Mouse (Mus musculus) c-Kit-positive CD71-negative TER-119-negative erythroid progenitor cells, embryonic 14.5 days (primary cell): ENCODE measurements around the gene Iqsec1.
A peak's percentile ranks its signal among the peaks of the same experiment; 100 is the strongest.
"Not testable (repeated sequence)": the region's sequence is repeated elsewhere in the genome, so short reads cannot be mapped to it uniquely, and the experiment has no call there.

Experiments used
- DNase-seq: peaks from one replicate; pipeline ENCODE4 v3.0.0-alpha.2; 2013; ENCODE audit warnings: low read depth

The Iqsec1 gene

DNA sequence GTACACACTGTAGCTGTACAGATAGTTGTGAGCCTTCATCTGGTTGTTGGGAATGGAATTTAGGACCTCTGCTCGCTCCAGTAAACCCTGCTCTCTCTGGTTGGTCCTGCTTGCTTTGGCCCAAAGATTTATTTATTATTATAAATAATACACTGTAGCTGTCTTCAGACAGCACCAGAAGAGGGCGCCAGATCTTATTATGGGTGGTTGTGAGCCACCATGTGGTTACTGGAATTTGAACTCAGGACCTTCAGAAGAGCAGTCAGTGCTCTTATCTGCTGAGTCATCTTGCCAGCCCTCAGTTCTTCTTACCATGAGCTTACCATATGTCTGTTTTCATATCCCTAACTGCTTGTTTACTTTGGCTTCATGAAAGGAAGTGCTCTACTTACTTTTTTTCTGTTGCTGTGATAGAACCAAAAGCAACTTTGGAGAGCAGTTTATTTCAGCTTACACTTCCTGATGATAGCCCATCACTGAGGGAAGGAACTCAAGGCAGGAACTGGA, 332.1 kb downstream of the Iqsec1 start:
- not testable (repeated sequence) for DNase-seq

DNA sequence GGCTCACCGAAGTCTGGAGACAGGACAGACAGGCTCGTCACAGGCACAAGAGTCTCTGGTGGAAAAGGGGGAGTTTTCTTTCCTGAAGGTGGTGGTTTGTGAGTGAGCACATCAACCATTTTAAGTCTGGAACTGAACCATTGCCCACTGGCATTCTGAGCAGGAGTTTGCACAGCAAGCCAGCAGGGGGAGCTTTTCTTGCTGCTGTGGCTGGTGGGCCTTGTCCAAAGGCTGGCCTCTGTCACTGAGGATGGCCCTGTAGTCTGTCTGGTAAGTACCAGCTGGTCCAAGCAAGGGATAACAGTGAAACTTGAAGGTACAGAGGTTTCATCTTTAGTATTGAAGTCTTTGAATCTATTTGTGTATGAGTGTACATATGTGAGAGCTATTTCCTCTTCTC, 334.7 kb downstream of the Iqsec1 start:
- DNase-seq: no peak

DNA sequence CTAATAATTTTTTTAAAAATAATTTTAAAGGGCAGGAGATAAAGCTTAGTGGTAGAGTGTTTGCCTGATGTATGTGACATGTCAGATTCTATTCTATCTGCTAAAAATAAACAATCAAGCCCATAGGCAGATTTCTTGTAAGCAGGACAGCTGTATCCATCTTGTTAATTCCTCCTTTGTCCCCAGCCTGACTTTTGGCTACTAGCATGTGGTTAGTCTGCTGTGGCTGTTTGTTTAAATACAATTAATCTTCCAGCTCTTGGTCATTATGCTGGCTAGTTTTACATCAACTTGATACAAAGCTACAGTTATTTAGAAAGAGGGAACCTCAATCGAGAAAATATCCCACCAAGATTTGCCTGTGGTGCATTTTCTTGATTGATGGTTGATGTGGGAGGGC, 337.9 kb downstream of the Iqsec1 start:
- no peak for DNase-seq

DNA sequence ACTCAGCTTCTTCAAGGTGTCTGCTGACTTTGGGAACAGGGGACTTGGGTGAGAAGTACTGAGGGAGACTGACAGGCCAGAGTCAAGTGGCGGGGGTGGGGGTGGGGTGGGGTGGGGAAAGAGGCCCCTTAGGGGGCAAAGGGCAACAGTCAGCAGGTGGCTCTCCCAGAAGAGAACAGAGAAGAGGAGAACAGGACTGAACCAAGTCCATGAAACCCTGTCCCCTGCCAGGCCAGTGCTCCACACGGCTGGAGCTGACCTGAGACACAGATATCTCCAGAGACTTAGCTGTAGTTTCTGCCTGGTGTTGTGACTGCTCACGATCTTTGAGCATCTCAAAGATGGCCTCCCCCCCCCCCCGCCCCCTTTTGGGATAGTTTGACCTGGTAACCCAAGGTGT, 339.2 kb downstream of the Iqsec1 start:
- no peak for DNase-seq

DNA sequence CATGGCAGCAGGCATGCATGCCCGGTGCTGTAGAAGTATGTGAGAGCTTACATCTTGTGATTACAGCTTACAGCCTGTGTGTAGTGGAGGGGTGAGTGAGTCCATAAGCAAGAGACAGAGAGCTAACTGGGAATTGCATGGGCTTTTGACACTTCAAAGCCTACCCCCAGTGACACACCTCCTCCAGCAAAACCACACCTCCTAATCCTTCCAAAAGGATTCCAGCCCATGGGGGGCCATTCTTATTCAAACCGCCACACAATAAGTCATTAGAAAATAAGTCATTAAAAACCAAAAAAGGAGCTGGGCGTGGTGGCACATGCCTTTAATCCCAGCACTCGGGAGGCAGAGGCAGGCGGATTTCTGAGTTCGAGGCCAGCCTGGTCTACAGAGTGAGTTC, 340.1 kb downstream of the Iqsec1 start:
- DNase-seq: no peak

DNA sequence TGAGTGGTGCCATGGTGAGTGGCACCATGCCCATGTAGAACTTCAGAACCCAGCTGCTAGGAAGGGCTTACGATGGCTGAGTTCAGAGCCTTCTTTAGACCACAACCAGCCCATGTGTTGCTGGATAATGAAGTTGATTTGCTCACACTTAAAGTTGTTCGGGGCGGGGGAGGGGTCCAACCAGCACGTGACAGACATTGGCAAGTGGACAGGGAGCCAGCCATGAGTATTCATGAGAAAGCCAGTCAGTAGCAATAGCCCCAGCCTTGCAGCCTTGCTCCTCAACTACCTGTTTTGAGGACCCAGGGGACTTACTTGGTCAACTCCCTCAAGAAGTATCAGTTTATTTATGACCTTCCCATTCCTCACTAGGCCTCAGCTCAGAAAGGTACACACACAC, 343.5 kb downstream of the Iqsec1 start:
- DNase-seq: no peak

DNA sequence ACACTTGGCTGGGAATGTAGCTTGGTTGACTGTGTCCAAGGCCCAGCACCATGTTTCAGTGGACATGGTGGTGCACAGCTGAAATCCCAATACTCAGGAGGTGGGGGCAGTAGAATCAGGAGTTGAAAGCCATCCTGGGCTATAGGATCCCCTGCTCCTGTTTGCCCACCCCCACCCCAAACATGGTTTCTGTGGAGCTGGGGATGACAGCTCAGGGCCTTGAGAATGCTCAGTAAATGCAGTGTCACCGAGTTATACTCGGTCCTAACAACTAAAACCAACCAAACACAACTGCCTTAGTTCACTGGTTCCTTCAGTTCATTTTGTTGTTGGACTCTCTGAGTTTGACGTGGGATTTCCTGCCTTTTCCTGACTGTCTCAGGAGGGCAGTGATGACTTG, 345.4 kb downstream of the Iqsec1 start:
- no peak for DNase-seq

DNA sequence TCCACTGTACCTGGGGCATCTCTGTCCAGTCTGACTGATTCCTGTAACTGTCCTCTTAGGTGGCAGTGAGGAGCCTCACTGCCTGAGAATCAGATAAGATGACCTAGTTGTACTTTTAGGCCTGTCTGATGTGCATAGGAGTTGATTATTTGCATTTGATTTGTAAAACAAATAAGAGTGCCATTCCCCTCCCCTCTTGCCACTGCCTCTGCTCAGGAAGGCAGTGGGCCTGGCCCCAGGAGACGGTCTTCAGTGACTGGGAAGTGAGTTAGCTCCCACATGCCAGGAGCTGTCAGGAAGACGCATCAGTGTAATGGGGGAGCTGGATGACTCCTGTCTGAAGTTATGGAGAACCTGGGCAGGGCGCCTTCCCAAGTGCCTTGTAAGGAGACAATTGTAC, 352.9 kb downstream of the Iqsec1 start:
- DNase-seq: no peak

DNA sequence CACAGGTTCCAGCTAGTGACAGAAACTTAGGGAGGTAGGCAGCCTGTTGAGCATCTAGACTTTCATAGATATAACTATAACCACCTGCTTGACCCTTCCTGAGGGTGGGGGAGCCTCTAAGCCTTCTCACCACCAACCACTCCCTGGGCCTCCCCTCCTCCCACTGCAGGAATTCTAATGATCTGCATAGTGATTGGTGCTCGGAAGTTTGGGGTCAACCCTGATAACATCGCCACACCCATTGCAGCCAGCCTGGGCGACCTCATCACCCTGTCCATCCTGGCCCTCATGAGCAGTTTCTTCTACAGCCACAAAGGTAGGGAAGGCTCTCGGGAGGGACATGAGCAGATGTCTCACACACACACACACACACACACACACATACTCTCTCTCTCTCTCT, 353.4 kb downstream of the Iqsec1 start:
- no peak for DNase-seq

DNA sequence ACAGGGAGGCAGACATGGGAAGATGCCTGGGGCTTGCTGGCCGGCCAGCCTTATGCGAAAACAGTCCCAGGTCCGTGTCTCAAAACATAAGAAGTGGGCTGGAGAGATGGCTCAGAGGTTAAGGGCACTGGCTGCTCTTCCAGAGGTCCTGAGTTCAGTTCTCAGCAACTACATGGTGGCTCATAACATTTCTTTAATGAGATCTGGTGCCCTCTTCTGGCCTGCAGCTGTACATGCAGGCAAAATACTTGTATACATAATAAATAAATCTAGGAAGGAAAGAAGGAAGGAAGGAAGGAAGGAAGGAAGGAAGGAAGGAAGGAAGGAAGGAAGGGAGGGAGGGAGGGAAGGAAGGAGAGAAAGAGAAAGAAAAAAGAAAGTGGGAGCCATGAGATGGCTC, 356.0 kb downstream of the Iqsec1 start:
- DNase-seq: not testable (repeated sequence)

DNA sequence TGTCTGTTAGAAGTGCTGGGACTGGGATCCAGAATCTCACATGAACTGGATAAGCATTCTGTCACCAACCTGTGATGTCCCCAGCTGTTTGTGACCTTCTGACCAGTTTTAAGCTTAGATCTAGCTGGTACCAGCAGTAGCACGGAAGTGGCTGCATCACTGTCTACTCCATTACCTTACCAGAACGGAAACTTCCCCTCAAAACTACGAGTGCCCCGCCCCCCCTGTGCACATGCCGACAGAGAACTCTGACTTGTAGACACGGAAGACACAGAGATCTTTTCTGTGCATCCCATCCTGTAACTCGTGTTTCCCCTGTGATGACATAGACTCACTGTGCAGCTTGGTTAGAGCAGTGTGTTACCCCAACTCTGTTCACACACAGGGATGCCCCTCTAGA, 358.1 kb downstream of the Iqsec1 start:
- DNase-seq: no peak

DNA sequence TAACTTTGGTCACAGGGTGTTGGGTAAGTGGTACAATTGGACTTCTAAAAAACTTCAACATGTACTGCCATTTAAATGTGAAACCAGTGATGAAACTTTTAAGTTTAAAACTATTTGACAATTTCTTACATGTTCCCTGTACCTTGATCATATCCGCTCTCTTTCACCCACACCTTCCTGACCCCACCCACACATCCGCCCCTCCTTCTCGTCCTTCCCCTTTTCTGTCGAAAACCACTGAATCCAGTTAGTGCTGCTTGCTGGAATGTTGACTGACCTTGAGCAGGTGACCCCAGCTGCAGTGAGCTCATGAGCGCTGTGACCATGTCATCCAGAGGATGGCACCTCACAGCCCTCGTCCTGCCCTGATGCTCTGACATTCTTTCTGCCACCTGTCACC, 359.0 kb downstream of the Iqsec1 start:
- DNase-seq: no peak

DNA sequence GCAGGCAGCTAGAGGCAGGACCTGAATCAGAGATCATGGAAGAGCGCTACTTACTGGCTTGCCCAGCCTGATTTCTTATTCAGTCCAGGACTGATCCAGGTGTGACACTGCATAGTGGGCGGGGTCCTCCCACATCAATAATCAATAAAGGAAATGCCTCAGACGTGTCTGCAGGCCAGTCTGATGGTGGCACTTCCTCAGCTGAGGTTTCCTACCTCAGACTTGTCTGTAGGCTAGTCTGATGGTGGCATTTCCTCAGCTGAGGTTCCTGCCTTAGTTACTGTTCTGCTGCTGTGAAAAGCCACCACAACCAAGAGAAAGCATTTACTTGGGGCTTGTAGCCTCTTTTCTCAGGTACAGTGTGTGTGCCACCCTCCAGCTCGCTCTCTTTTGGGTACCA, 360.9 kb downstream of the Iqsec1 start:
- DNase-seq: no peak

DNA sequence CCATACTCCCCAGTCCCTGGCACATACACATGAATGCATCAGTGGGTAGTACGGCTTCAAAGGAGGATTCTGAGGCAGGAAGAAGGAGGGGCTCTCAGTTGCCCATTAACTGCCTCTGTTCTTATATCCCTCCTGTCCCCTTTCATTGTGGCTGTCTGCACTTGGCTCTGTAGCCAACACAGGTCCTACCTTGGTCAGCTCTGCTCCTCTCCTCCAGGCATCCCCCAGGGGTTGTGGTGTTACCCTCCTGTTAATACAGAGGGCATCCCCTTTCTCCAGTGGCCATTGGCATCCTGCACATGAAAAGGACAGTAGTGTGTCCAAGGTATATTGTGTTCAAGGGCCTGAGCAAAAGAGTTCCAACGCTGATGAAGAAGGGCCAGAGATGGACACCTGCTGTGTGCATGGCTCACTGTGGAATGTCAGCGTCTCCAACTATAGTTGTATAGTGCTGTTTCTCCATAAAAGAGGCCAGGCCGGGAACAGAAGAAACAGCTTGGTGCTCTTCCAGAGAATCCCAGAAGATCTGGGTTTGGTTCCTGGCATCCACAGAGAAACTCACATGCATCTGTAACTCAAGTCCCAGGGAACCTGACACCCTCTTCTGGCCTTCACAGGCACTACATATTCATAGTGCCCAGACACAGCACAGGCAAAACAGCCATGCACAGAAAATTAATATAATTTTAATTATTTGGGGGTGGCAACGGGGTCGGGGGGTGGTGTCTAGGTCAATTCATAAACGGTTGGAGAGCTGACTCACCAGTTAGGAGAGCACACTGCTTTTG, 363.1 kb downstream of the Iqsec1 start:
- no peak for DNase-seq

DNA sequence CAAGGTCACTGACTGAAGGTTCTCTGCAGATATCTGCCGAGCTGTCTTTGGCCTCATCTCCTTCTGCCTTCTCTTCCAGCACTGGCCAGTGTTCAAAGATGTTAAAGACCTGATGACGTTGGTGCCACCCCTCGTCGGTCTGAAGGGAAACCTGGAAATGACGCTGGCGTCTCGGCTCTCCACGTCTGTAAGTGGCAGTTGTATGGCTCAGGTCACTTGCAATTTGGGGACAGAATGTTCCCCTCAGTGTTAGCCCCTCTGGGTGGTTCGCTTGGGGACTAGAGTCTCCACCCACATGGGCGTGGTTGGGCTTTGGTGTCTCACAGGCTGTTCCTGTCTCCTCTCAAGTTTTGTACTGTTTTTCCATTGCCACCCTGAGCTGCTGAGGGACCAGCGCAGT, 363.8 kb downstream of the Iqsec1 start:
- peak; percentile 65 for DNase-seq

DNA sequence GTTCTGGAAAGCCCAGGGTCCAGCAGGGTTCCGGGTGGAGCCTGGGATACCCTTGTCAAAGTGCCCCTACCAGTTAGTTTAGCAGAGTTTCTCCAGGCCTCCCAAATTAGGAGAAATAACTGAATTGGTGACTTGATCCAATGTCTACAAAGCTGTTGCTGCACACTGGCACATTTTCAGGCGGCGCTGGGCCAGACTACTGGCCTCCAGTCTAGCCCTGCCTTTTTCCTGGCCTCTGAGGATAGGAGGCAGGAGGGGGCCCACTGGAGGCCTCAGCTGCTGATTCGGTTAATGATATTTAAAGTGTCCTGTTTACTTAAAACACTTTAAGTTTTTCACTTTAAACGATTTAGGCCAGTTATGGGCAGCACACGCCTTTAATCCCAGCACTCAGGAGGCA, 364.3 kb downstream of the Iqsec1 start:
- DNase-seq: no peak

DNA sequence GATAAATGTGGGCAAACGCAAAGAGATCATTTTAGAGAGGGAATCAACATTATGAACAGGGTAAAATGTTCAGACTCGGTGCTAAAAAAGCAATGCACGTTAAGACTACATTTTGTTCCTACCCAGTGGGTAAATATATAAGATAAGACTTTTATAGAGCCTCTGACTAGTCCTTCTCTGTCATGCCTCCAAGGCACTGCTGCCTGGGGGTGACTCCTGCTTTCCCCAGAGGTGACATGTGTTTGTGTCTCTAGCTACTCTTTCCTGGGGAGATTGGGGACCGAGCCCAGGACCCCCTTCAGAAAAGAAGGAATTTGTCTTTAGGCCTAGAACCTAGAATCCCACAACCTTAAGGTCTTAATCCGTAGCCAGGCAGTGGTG, 365.0 kb downstream of the Iqsec1 start:
- no peak for DNase-seq

DNA sequence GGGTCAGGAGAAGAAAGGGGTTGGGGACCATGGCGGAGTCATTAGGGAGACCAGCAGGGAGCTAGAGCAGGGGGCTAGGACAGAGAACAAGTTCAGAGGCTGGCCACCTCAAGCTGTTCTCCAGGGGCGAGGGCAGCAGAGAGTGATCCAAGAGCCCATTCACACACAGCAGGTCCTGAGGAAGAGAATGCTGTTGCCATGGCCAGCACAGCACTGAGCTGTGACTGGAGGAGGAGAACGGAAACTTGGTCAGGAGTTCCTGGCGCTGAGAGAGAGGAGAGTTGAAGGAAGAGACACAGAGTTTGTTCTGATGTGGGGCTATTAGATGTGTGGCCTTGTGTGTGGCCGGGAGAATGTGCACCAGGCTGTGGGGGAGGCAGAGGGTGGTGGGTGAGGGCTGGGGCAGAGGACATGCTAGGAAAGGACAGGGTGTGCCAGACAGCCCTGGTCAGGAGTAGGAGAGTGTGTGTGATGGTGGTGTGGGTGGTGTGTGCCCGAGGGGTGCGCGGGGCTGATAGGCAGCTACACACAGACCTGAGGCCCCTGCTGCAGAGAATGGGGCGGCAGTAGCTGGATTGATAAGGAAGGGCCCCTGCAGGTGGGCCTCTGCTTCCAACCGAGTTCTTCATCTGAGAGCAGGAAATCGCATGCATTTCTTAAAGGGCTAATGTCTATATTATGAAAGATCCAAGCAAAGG, 365.6 kb downstream of the Iqsec1 start:
- no peak for DNase-seq

DNA sequence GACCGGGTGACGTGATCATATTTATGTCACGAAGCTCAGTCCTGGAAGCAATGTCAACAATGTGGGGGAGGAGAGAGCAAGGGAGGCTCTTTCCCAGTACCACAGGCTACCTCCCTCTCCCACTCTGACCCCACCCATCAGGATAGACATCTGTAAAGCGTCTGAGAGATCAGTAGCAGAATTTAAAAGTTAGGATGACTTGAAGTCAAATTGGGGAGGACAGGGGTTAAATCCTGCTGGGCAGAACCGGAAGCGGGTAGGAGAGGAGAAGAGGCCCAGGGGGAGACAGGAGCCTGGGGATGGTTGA, 366.9 kb downstream of the Iqsec1 start:
- DNase-seq: no peak

DNA sequence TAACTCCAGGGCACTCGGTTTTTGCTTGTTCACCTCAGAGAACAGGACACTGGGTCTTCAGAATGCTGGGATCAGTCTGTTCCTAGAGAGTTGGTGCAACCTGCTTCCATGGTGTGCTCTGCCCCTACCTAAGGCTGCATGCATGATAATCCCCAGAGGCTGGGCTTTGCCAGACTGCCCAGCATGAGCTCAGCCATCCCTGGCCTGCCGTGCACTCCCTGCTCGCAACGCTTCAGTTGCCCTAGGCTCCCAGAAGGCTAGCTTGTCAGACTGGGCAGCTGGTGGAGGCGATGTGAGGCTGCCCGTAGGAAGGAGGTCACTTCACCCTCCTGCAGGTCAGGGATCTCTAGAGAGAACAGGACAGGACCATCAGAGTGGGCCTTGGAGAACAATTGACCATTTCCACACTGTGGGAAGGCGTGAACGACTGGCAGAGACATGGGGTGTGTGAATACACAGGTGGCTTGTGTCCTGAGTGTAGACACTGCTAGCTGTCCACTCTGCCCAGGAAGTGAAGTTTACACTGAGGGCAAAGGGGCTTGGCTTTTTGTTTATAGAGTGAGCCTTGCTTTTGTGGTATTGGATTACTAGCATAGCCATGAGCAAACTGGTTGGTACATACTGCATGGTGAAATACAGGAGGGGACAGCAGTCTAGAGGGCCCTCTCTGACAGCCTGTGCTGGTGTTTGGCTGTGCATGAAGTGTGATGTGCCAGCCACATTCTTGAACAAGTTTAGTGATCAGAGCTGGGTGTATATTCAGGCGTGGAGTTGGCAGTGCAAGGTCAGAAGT, 367.5 kb downstream of the Iqsec1 start:
- DNase-seq: no peak

DNA sequence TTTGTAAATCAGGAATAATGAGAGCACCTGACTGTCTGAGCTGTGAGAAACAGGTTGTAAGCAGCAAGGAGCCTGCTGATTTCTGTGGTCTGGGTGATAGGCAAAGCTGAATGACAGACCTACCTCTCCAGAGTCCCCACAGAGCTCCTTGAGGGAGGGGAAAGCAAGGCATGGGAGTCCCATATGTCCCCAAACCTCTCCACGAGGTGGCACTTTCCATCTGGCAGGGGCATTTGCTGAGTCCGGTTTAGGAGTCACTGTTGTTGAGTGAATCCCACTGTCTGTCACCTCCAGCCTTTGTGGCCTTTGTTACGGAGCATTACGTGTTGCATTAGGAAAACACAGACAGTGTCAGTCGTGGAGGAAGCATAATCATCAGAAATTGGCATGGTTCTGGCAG, 368.5 kb downstream of the Iqsec1 start:
- no peak for DNase-seq

DNA sequence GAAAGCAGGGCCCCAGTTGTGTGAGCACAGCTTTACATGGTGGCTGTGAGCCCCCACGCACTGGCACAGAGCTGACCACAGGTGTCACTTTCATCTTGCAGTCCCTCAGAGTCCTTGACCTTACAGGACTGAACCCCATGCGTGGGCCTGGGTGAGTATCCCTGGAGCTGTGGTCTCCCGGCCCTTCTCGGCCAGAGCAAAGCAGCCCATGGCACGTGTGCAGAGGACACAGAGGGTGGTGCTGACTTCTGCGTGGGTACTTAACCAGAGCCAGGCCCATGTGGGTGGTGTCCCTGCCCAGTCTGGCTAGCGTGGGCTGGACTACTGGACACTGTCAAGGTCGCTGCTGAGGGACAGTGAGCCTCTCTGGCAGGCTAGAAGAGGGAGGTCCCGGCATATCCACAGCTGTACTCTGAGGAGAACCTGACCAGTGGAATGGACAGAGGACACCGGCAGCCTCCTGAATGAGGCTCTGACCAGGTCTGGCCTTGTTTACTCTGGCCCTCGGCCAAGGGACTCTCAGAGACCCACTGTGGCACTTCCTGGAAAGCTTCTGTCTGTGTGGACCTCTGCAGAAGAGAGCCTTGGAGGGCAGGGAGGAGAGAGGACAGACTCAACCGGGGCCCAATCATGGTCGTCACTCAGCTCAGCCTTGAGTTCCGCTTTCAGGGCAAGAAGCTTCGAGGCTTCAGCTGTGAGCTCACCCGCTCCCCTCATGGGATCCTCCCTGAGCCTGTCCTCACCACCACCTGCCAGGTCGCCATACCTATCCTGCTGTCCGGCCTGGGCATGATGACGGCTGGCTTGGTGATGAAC, 369.5 kb downstream of the Iqsec1 start:
- DNase-seq: no peak
